Mouse (Mus musculus): ENCODE data around the gene Rps27l. TPM values are rescaled to one million over a fixed set of nuclear protein-coding genes. Genes with fewer than 3 reads are reported as not detected.

The Rps27l gene
- polyA plus RNA-seq, 1 experiment from 2014 or later, result 758 TPM

DNA sequence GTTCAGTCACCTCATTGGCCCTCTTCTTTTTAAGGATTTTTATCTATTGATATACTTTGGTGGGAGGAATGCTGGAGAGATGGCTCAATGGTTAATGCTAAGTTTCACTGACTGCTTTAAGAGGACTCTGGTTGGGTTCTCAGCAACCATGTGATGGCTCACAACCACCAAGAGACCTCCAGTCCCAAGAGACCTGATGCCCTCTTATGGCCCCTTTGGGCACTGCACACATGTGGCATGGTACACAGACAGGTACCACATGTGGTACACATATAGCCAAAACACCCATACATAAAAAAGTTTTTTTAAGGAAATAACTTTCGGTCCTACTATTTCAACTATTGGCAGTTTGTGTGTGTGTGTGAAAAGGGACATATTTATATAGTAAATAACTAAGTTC, 23.8 kb upstream of the Rps27l start:
- Histone ChIP-seq H3K4me3 (replicated peaks) (no peak overlapping the region), H3K9ac (replicated peaks) (no peak overlapping the region), H3K9me3 (no peaks in the 10 kb centered on the region), H3K4me1 (replicated peaks) (peaks cover 16% of the 10 kb centered on the region), H3K36me3 (no peaks in the 10 kb centered on the region), H3K27ac (no peak overlapping the region), H3K4me2 (no peak overlapping the region), H3K27me3 (no peaks in the 10 kb centered on the region; the same call in 1 of the 2 replicates)
- no peak for ATAC-seq (ENCODE audit: insufficient number of reproducible peaks, insufficient read depth, low FRiP score, low TSS enrichment, low read depth)
- WGBS, result 95% methylated on average over 1 of the region's 1 CpGs

DNA sequence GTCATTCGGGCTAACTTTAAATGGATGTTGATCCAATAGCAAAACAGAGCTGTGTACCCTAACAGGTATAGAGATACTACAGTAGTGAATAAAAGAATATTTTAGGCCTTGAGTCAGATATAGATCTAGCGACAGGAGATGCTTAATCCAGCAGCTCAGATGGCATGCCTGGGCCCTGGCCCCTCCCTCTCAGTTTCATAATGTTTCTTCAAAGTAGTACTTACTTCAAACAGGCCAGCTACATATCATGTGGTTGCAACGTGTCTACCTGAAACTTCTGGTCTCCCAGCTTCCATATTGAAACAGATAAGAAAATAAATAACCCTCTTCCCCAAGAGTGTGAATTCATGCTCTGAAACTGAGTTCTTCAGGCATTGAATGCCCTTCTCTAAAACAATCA, 20.0 kb upstream of the Rps27l start:
- Histone ChIP-seq H3K9me3 (no peaks in the 10 kb centered on the region), H3K4me1 (replicated peaks) (no peaks in the 10 kb centered on the region; the same call in 1 of the 2 replicates), H3K27me3 (no peaks in the 10 kb centered on the region; the same call in 1 of the 2 replicates), H3K36me3 (no peaks in the 10 kb centered on the region), H3K4me2 (no peak overlapping the region), H3K9ac (replicated peaks) (no peak overlapping the region), H3K27ac (no peak overlapping the region), H3K4me3 (replicated peaks) (no peak overlapping the region)
- ATAC-seq (ENCODE audit: insufficient number of reproducible peaks, insufficient read depth, low FRiP score, low TSS enrichment, low read depth), result no peak
- 77% methylated on average over 3 of the region's 3 CpGs for WGBS

DNA sequence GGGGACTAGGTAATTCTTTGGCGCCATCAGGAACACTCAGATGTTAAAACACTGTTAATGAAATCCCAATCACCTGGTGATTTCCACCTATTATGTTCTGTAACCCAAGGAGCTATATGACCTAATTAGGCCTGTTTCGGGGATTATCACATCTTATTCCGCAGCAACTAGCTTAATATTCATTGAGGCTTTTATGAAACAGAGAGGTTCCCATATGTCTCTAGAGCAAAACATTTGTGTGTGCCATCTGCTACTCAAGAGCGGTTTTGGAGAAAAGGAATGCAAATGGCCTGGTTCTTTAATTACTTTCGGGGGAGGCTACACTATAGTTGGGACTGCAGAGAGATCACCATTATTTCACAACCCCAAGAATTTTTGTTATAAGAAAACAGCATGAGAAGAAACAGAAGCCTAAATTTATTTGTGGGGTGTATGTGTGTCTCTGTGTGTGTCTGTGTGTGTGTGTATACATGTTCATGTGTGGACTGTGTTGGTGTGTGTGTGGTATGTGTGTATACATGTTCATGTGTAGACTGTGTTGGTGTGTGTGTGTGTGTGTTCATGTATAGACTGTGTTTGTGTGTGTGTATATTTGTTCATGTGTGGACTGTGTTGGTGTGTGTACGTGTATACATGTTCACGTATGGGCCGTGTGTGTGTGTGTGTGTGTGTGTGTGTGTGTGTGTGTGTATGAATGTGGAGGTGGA, 18.0 kb upstream of the Rps27l start:
- WGBS, result 82% methylated on average over 8 of the region's 8 CpGs
- ATAC-seq (ENCODE audit: insufficient number of reproducible peaks, insufficient read depth, low FRiP score, low TSS enrichment, low read depth), result no peak
- Histone ChIP-seq H3K9me3 (no peaks in the 10 kb centered on the region), H3K9ac (replicated peaks) (no peak overlapping the region), H3K4me2 (no peak overlapping the region), H3K4me1 (replicated peaks) (no peaks in the 10 kb centered on the region; the same call in 1 of the 2 replicates), H3K27ac (no peak overlapping the region), H3K27me3 (no peaks in the 10 kb centered on the region; the same call in 1 of the 2 replicates), H3K4me3 (replicated peaks) (no peak overlapping the region), H3K36me3 (no peaks in the 10 kb centered on the region)

DNA sequence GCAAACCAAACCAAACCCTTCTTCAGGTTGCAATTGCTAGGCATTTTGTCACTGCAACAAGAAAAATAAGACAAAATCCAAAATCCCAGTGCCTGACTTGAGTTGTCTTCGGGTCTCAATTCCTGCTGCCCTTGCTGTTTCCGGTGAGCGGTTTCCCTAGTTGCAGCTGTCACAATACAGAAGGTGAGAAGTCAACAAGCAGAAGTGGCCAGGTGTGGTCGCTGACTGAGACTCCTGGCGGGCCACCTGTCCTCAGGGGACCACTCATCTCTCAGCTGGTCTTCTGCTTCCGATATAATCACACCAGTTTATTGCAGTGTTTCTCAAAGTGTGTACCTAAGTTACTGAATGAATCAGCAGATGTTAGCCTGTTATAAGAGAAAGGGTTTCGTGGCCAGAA, 15.5 kb upstream of the Rps27l start:
- no peak for ATAC-seq (ENCODE audit: insufficient number of reproducible peaks, insufficient read depth, low FRiP score, low TSS enrichment, low read depth)
- no peaks in the 10 kb centered on the region; the same call in 1 of the 2 replicates for H3K4me1 ChIP-seq (replicated peaks)
- no peak overlapping the region for H3K9ac ChIP-seq (replicated peaks)
- no peaks in the 10 kb centered on the region for H3K36me3 ChIP-seq
- no peaks in the 10 kb centered on the region for H3K9me3 ChIP-seq
- no peak overlapping the region for H3K4me2 ChIP-seq
- 52% methylated on average over 7 of the region's 7 CpGs for WGBS
- H3K4me3 ChIP-seq (replicated peaks), result no peak overlapping the region
- no peak overlapping the region for H3K27ac ChIP-seq
- H3K27me3 ChIP-seq, result no peaks in the 10 kb centered on the region; the same call in 1 of the 2 replicates

DNA sequence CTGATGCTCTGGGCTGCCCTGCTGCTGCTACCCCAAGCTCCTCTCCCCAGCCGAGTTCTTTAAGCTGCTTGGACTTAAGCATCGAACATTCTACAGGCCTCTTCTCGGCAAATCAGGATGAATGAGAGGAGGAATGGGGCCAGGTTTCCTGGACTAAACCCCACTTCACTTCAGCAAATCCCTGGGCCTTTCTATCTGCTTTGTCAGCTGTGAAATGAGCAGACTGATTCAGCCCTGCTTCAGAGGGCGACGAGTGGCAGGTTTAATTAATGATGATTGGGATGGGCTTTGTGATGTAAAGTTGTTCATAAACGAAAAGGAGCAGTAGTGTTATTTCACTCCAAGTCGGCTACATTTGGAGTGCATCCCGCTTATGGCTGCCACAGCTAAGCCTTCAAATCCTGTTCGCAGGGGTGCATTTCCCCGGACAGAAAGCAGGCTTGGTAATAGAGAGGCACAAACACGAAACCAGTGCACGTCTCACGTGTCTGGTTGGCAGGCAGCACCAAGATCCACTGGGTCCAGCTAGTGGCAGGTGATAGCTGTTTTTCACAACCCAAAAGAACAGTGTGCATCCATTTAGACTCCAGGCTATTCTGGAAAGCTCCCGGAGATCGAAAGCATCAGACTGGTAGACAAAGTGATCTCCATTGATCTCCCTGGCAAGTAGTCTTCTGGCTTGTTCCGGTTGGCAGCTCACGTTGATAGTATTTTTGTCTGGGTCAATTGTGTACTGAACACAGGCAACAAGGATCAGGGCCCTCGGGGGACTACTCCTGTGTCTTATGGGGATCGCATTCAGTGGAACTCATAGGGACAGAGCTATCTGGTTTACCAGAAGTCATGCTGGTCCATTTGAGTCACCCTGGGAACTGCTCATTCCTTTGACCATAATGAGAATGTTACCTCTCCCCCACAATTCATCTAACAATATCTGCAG, 11.7 kb upstream of the Rps27l start:
- 80% methylated on average over 19 of the region's 19 CpGs for WGBS
- Histone ChIP-seq H3K4me1 (replicated peaks) (no peaks in the 10 kb centered on the region; the same call in 1 of the 2 replicates), H3K27me3 (no peaks in the 10 kb centered on the region), H3K4me3 (replicated peaks) (no peak overlapping the region), H3K9ac (replicated peaks) (no peak overlapping the region), H3K9me3 (no peaks in the 10 kb centered on the region), H3K27ac (no peak overlapping the region), H3K36me3 (no peaks in the 10 kb centered on the region), H3K4me2 (no peak overlapping the region)
- ATAC-seq (ENCODE audit: insufficient number of reproducible peaks, insufficient read depth, low FRiP score, low TSS enrichment, low read depth), result no peak

DNA sequence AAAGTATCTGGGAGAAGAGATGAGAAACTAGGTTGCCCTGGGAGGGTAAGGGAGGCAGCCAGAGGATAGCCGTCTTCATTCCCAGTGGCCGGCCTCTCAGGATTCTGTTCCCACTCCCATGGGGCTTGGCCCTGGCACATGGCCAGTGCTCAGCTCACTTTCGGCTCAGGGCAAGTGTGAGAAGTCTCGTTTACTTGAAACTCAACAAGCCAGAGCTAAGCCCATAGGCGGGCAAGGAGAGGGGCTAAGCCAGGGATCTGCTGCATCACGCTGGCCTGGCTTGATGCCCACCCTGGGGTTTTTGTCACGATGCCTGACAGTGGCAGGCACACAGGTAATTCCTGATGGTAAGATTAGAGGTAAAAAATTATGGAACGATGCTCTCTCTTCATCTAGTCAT, 8.4 kb upstream of the Rps27l start:
- Histone ChIP-seq H3K9me3 (no peaks in the 10 kb centered on the region), H3K27ac (no peak overlapping the region), H3K27me3 (no peaks in the 10 kb centered on the region), H3K4me3 (replicated peaks) (no peak overlapping the region), H3K4me1 (replicated peaks) (no peaks in the 10 kb centered on the region), H3K4me2 (no peak overlapping the region), H3K36me3 (no peaks in the 10 kb centered on the region), H3K9ac (replicated peaks) (no peak overlapping the region)
- WGBS, result 76% methylated on average over 8 of the region's 8 CpGs
- no peak for ATAC-seq (ENCODE audit: insufficient number of reproducible peaks, insufficient read depth, low FRiP score, low TSS enrichment, low read depth)

DNA sequence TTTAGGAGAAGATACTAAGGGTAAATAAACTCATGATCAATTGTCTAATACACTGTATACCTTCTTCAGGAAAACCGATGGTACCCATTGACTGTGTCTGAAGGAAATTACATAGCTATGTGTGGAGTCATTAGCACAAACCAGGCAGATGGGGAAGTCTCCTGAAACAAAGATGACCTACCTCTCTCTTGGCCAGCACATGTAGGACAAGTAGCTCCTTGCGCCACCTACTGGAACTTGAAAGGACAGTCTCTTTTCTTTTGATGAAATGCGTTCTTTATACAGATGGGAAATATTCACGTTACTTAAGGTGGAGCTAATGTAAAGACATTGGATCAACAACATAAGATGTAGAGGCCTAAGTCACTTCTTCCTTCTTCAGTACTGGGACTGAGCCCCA, 7.0 kb upstream of the Rps27l start:
- WGBS, result 5% methylated on average over 4 of the region's 4 CpGs
- Histone ChIP-seq H3K9me3 (no peaks in the 10 kb centered on the region), H3K4me2 (no peak overlapping the region), H3K27ac (no peak overlapping the region), H3K36me3 (no peaks in the 10 kb centered on the region), H3K4me3 (replicated peaks) (no peak overlapping the region), H3K27me3 (no peaks in the 10 kb centered on the region), H3K4me1 (replicated peaks) (no peaks in the 10 kb centered on the region), H3K9ac (replicated peaks) (no peak overlapping the region)
- no peak for ATAC-seq (ENCODE audit: insufficient number of reproducible peaks, insufficient read depth, low FRiP score, low TSS enrichment, low read depth)

DNA sequence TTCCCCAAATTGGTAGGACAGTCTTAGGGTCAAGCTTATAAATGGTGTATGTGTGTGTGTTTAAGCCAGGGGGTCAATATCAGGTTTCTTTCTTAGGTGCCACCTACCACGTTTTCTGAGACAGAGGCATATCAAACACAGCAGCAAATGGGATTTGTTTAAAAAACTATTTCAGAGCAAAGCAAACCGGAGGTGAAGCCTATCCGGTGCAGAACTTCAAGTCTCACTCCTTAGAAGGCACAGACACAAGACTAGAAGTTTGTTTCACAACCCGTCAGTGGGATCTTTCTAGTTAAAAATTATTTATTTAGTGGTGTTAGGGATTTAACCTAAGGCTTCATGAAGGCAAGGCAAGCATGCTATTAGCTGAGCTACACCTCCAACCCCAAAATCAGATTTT, 725 bp upstream of the Rps27l start:
- no peaks in the 10 kb centered on the region for H3K9me3 ChIP-seq

DNA sequence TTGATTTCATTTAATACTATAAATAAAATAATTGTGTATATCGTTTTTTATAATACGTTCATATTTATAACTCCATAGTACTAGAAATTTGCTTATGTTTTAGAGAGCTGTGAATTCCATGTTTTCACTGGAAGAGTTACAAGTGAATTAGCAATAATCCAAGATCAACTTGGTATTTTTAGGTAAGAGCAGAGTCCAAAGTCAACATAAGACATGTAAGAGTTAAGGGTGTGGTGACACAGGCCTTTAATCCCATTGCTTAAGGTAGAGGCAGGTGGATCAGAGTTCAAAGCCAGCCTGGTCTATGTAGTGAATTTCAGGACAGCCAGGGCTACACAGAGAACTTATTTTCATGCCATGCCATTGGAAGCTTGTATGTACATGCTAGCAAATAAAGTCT, 2.6 kb downstream of the Rps27l start:
- Histone ChIP-seq H3K27me3 (no peaks in the 10 kb centered on the region), H3K36me3 (peaks cover 10% of the 10 kb centered on the region; the same call in 1 of the 2 replicates), H3K9me3 (no peaks in the 10 kb centered on the region), H3K4me2 (no peak overlapping the region), H3K9ac (replicated peaks) (no peak overlapping the region), H3K27ac (no peak overlapping the region), H3K4me1 (replicated peaks) (no peaks in the 10 kb centered on the region; the same call in 1 of the 2 replicates), H3K4me3 (replicated peaks) (no peak overlapping the region)
- no peak for ATAC-seq (ENCODE audit: insufficient number of reproducible peaks, insufficient read depth, low FRiP score, low TSS enrichment, low read depth)
- WGBS, result 95% methylated on average over 2 of the region's 2 CpGs

More for the DNA sequence above, 725 bp upstream of the Rps27l start:
- H3K27me3 ChIP-seq, result no peaks in the 10 kb centered on the region
- H3K4me2 ChIP-seq, result peak overlapping the region; percentile 82
- peak overlapping the region; percentile 94 for H3K4me3 ChIP-seq (replicated peaks)
- H3K27ac ChIP-seq, result peak overlapping the region; percentile 97
- no peak for ATAC-seq (ENCODE audit: insufficient number of reproducible peaks, insufficient read depth, low FRiP score, low TSS enrichment, low read depth)
- WGBS, result 21% methylated on average over 4 of the region's 4 CpGs
- H3K4me1 ChIP-seq (replicated peaks), result no peaks in the 10 kb centered on the region; the same call in 1 of the 2 replicates
- peaks cover 10% of the 10 kb centered on the region; the same call in 1 of the 2 replicates for H3K36me3 ChIP-seq
- H3K9ac ChIP-seq (replicated peaks), result peak overlapping the region; percentile 88

DNA sequence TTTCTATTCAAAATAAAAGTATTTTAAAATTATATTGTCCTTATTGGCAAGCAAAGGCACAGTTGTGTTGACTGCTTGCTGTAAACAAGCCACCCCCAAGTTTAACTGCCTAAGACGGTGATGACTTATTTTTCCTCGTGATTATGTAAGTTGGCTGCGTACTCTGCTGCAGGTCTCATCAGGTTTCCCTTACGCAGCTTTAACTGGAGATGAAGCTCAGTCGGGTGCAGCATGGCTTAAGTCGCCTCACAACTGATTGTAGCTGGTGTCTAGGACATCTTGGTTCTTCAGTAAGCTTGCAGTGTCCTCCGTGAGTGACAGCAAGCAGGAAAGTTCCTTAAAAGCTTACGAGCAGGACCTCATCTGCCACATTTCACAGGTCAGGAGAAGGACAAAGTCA, 6.4 kb downstream of the Rps27l start:
- Histone ChIP-seq H3K9ac (replicated peaks) (no peak overlapping the region), H3K4me2 (no peak overlapping the region), H3K27ac (no peak overlapping the region), H3K9me3 (no peaks in the 10 kb centered on the region), H3K27me3 (no peaks in the 10 kb centered on the region), H3K4me3 (replicated peaks) (no peak overlapping the region), H3K4me1 (replicated peaks) (no peaks in the 10 kb centered on the region), H3K36me3 (peaks cover 19% of the 10 kb centered on the region; the same call in 1 of the 2 replicates)
- 77% methylated on average over 8 of the region's 8 CpGs for WGBS
- ATAC-seq (ENCODE audit: insufficient number of reproducible peaks, insufficient read depth, low FRiP score, low TSS enrichment, low read depth), result no peak

DNA sequence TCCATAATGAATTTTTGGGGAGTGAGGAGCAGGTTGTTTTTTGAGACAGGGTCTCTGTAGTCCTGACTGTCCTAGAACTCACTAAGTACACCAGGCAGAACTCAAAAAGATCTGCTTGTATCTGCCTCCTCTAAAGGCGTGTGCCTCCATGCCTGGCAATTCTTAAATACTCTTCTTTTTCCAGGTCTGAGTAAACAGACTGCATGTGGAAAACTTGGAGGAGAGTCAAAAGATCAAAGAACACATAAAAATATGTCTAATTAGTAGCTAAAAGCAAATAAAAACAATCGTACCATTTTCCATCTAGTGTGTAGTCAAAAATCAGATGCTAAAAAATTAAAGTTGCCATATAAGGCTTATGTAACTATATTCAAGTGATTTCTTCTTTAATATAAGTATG, 7.0 kb downstream of the Rps27l start:
- 83% methylated on average over 2 of the region's 2 CpGs for whole genome bisulfite sequencing
- H3K27ac ChIP-seq, result no peak overlapping the region

More for the DNA sequence above, 7.0 kb downstream of the Rps27l start:
- no peak overlapping the region for H3K9ac ChIP-seq (replicated peaks)
- H3K4me1 ChIP-seq (replicated peaks), result no peaks in the 10 kb centered on the region
- H3K27me3 ChIP-seq, result no peaks in the 10 kb centered on the region
- H3K9me3 ChIP-seq, result no peaks in the 10 kb centered on the region
- peaks cover 19% of the 10 kb centered on the region; the same call in 1 of the 2 replicates for H3K36me3 ChIP-seq
- no peak overlapping the region for H3K4me3 ChIP-seq (replicated peaks)
- no peak for ATAC-seq (ENCODE audit: insufficient number of reproducible peaks, insufficient read depth, low FRiP score, low TSS enrichment, low read depth)
- no peak overlapping the region for H3K4me2 ChIP-seq

Data from limb, embryonic 12.5 days (tissue).